In genomic region chr5:148789823-148790222, GRCm38 (mm10) we compare ENCODE assay signal across 14 mouse cellular contexts.
A peak's percentile ranks its signal among the peaks of the same experiment; 100 is the strongest.
DNase-seq lines count a peak whose midpoint lies in the region; ATAC-seq and TF ChIP-seq lines count a peak whose summit lies in the region.
"Had no signal": no experiment of that assay in that cellular context is flagged by ENCODE, and none has a peak within 500 bp of the region (broad histone marks: within the 10 kb centered on the region; RNA-seq: fewer than 3 reads in every experiment).

No protein-coding gene starts in this region.

- H3K36me3 ChIP-seq in forebrain, embryonic 12.5 days (replicated peaks), result no peaks in the 10 kb centered on the region
- H3K36me3 ChIP-seq in forebrain, embryonic 10.5 days (replicated peaks), result no peaks in the 10 kb centered on the region
- no peaks in the 10 kb centered on the region for H3K36me3 ChIP-seq in kidney, postnatal 0 days (ENCODE audit: insufficient read depth, low read length)
- H3K36me3 ChIP-seq in CH12.LX (replicated peaks in 1 of 2; ENCODE audit: control insufficient read depth in 1 of 2, insufficient read depth in 1 of 2, low read length in 1 of 2), result peaks cover 0 to 14% of the 10 kb centered on the region in 2 experiments
- H3K36me3 ChIP-seq in embryonic facial prominence, embryonic 10.5 days (replicated peaks), result no peaks in the 10 kb centered on the region
- H3K36me3 ChIP-seq: heart, embryonic 15.5 days; hindbrain, embryonic 15.5 days; midbrain, embryonic 12.5 days had no signal

- no peak overlapping the region for H3K9ac ChIP-seq in forebrain, embryonic 12.5 days
- H3K9ac ChIP-seq in kidney, postnatal 0 days (ENCODE audit: low read depth, low read length), result no peak overlapping the region
- peak overlapping the region; percentile 70 for H3K9ac ChIP-seq in CH12.LX (ENCODE audit: insufficient read depth, low read depth)
- H3K9ac ChIP-seq: heart, embryonic 15.5 days; hindbrain, embryonic 15.5 days; midbrain, embryonic 12.5 days had no signal

- peaks cover 30% of the 10 kb centered on the region for H3K4me1 ChIP-seq in forebrain, embryonic 12.5 days
- H3K4me1 ChIP-seq in forebrain, embryonic 10.5 days, result peaks cover 29% of the 10 kb centered on the region
- peaks cover 13% of the 10 kb centered on the region; the same call in 1 of the 2 replicates for H3K4me1 ChIP-seq in kidney, postnatal 0 days (replicated peaks; ENCODE audit: insufficient read depth, low read length)
- peaks cover 16 to 57% of the 10 kb centered on the region in 2 experiments for H3K4me1 ChIP-seq in CH12.LX (ENCODE audit: control insufficient read depth in 1 of 2, insufficient read depth in 2 of 2)
- H3K4me1 ChIP-seq in embryonic facial prominence, embryonic 10.5 days, result peaks cover 54% of the 10 kb centered on the region

- ATAC-seq in forebrain, embryonic 12.5 days (ENCODE audit: low FRiP score), result no peak
- ATAC-seq in kidney, postnatal 0 days (replicated peaks; ENCODE audit: low FRiP score, low read depth), result no peak; the same call in 1 of the 2 replicates

- dilution Hi-C loops in CH12.LX (cut with MboI; ENCODE audit: extremely low pct_ligation_motif_present, extremely low pct_unique_long_range_greater_than_20kb, low sequenced_read_pairs), result no loop called here

- no peak overlapping the region for H3K4me2 ChIP-seq in forebrain, embryonic 12.5 days
- no peak overlapping the region for H3K4me2 ChIP-seq in kidney, postnatal 0 days (ENCODE audit: low read length)
- peak overlapping the region; percentile 70 for H3K4me2 ChIP-seq in CH12.LX (ENCODE audit: insufficient read depth, low read depth, poor library complexity, severe bottlenecking)
- H3K4me2 ChIP-seq: heart, embryonic 15.5 days; hindbrain, embryonic 15.5 days; midbrain, embryonic 12.5 days had no signal

- H3K4me3 ChIP-seq in forebrain, embryonic 12.5 days (replicated peaks), result no peak overlapping the region
- H3K4me3 ChIP-seq in forebrain, embryonic 10.5 days, result no peak overlapping the region
- no peak overlapping the region for H3K4me3 ChIP-seq in kidney, postnatal 0 days (replicated peaks; ENCODE audit: low read depth, low read length)
- peak overlapping the region; percentile 53 to 72 (median 64) for H3K4me3 ChIP-seq in CH12.LX (replicated peaks in 1 of 3; ENCODE audit: low read depth in 2 of 3, low read length in 2 of 3, poor library complexity in 1 of 3)
- H3K4me3 ChIP-seq in embryonic facial prominence, embryonic 10.5 days, result no peak overlapping the region
- H3K4me3 ChIP-seq: heart, embryonic 15.5 days; hindbrain, embryonic 15.5 days; midbrain, embryonic 12.5 days had no signal

- no peak for DNase-seq in forebrain, embryonic 10.5 days (ENCODE audit: extremely low spot score, low spot score)
- no peak for DNase-seq in kidney, postnatal 0 days (ENCODE audit: low spot score)
- no peak for DNase-seq in kidney, postnatal 4 days
- peak; percentile 65 for DNase-seq in CH12.LX (ENCODE audit: extremely low read depth)
- no peak for DNase-seq in embryonic facial prominence, embryonic 10.5 days (ENCODE audit: low spot score)
- DNase-seq in cerebellum, adult 18-20 months, result no peak
- no peak for DNase-seq in cerebellum, postnatal 25 days
- DNase-seq: cerebellum, adult 9-11 months; right cerebral cortex, adult 18-20 months; thymus, adult 18-20 months had no signal

- H3K27ac ChIP-seq in forebrain, embryonic 12.5 days, result peak overlapping the region; percentile 56; the same call in 1 of the 2 replicates
- no peak overlapping the region for H3K27ac ChIP-seq in forebrain, embryonic 10.5 days
- peak overlapping the region; percentile 90 for H3K27ac ChIP-seq in kidney, postnatal 0 days
- H3K27ac ChIP-seq in CH12.LX (ENCODE audit: insufficient read depth, low read depth), result peak overlapping the region; percentile 39; the same call in 1 of the 2 replicates
- peak overlapping the region; percentile 27; the same call in 1 of the 2 replicates for H3K27ac ChIP-seq in embryonic facial prominence, embryonic 10.5 days (replicated peaks)
- H3K27ac ChIP-seq: heart, embryonic 15.5 days; hindbrain, embryonic 15.5 days; midbrain, embryonic 12.5 days had no signal

- TF ChIP-seq RAD21 in CH12.LX (IDR thresholded peaks at IDR 0.05; ENCODE audit: low read depth, low read length), result peak; percentile 57

- H3K79me2 ChIP-seq in CH12.LX (replicated peaks; ENCODE audit: control insufficient read depth, extremely low read depth, insufficient read depth, poor library complexity, severe bottlenecking), result no peaks in the 10 kb centered on the region; the same call in 1 of the 2 replicates

- TF ChIP-seq POLR2A in CH12.LX (IDR thresholded peaks at IDR 0.05; ENCODE audit: low read depth, low read length), result no peak

- TF ChIP-seq CTCF in kidney, postnatal 0 days (IDR thresholded peaks at IDR 0.05; ENCODE audit: low read depth), result peak; percentile 48; the same call in 1 of the 2 replicates
- peak; percentile 28 to 77; a peak in 3 of 4 replicates for TF ChIP-seq CTCF in CH12.LX (conservative IDR thresholded peaks at IDR 0.05 in 1 of 2, IDR thresholded peaks at IDR 0.05 in 1 of 2; ENCODE audit: low read depth in 2 of 2, low read length in 2 of 2)

- H3K9me3 ChIP-seq in forebrain, embryonic 12.5 days, result no peaks in the 10 kb centered on the region
- no peaks in the 10 kb centered on the region for H3K9me3 ChIP-seq in forebrain, embryonic 10.5 days
- H3K9me3 ChIP-seq in kidney, postnatal 0 days (replicated peaks; ENCODE audit: low read length), result no peaks in the 10 kb centered on the region
- peaks cover 3% of the 10 kb centered on the region for H3K9me3 ChIP-seq in CH12.LX (replicated peaks; ENCODE audit: low read length)
- H3K9me3 ChIP-seq in embryonic facial prominence, embryonic 10.5 days, result no peaks in the 10 kb centered on the region
- H3K9me3 ChIP-seq: heart, embryonic 15.5 days; hindbrain, embryonic 15.5 days; midbrain, embryonic 12.5 days had no signal

- in situ Hi-C loops in CH12.LX (cut with MboI; ENCODE audit: low pct_ligation_motif_present, low pct_unique_long_range_greater_than_20kb, low sequenced_read_pairs), result loop anchor here (25.0 kb wide), 1 partner anchor 453 kb away; no protein-coding TSS in a partner anchor

- no peaks in the 10 kb centered on the region for H3K27me3 ChIP-seq in forebrain, embryonic 12.5 days
- H3K27me3 ChIP-seq in forebrain, embryonic 10.5 days (ENCODE audit: poor library complexity, severe bottlenecking), result peaks cover 10% of the 10 kb centered on the region
- no peaks in the 10 kb centered on the region for H3K27me3 ChIP-seq in kidney, postnatal 0 days (ENCODE audit: insufficient read depth, low read length)
- no peaks in the 10 kb centered on the region for H3K27me3 ChIP-seq in CH12.LX (replicated peaks)
- peaks cover 10% of the 10 kb centered on the region for H3K27me3 ChIP-seq in embryonic facial prominence, embryonic 10.5 days (replicated peaks; ENCODE audit: low read depth, poor library complexity, severe bottlenecking)
- H3K27me3 ChIP-seq: heart, embryonic 15.5 days; hindbrain, embryonic 15.5 days had no signal

- TF ChIP-seq EP300 in CH12.LX (IDR thresholded peaks at IDR 0.05; ENCODE audit: low read length), result no peak

- WGBS in forebrain, embryonic 12.5 days, result 86% methylated on average over 5 of the region's 5 CpGs
- 84% methylated on average over 5 of the region's 5 CpGs for WGBS in forebrain, embryonic 10.5 days
- 65% methylated on average over 5 of the region's 5 CpGs for WGBS in kidney, postnatal 0 days
- 76% methylated on average over 5 of the region's 5 CpGs for WGBS in embryonic facial prominence, embryonic 10.5 days

TF ChIP-seq in CH12.LX, 34 proteins besides CTCF, POLR2A, EP300 and RAD21 (continues in another document):
- TF ChIP-seq ZC3H11A (IDR thresholded peaks at IDR 0.05; ENCODE audit: low read depth, low read length), result no peak
- no peak for TF ChIP-seq ELF1 (IDR thresholded peaks at IDR 0.05; ENCODE audit: low read depth, low read length)
- peak; percentile 68 for TF ChIP-seq ZNF384 (IDR thresholded peaks at IDR 0.05; ENCODE audit: low read depth, low read length)
- TF ChIP-seq NRF1 (IDR thresholded peaks at IDR 0.05; ENCODE audit: low read depth, low read length), result no peak
- TF ChIP-seq POLR2AphosphoS2 (IDR thresholded peaks at IDR 0.05; ENCODE audit: low read depth, low read length), result peak; percentile 15; the same call in 1 of the 2 replicates
- no peak for TF ChIP-seq BHLHE40 (IDR thresholded peaks at IDR 0.05; ENCODE audit: low read depth, low read length)
- TF ChIP-seq IRF4 (IDR thresholded peaks at IDR 0.05; ENCODE audit: low read depth, low read length), result 0 out of 2 replicates have a peak, but pooled peaks have one; percentile 34
- TF ChIP-seq ETS1 (conservative IDR thresholded peaks at IDR 0.05; ENCODE audit: low read depth, low read length), result no peak
- no peak for TF ChIP-seq ZKSCAN1 (IDR thresholded peaks at IDR 0.05; ENCODE audit: borderline replicate concordance, low read depth, low read length)
- no peak for TF ChIP-seq PAX5 (IDR thresholded peaks at IDR 0.05; ENCODE audit: low read length)
- TF ChIP-seq GABPA (IDR thresholded peaks at IDR 0.05; ENCODE audit: insufficient replicate concordance, low read depth, low read length), result no peak
- no peak for TF ChIP-seq CHD2 (IDR thresholded peaks at IDR 0.05; ENCODE audit: low read length)
- TF ChIP-seq MYC (IDR thresholded peaks at IDR 0.05; ENCODE audit: low read depth, low read length), result peak; percentile 83
- no peak for TF ChIP-seq MAZ (IDR thresholded peaks at IDR 0.05; ENCODE audit: low read depth, low read length)
- peak; percentile 79 for TF ChIP-seq MXI1 (IDR thresholded peaks at IDR 0.05; ENCODE audit: low read depth, low read length)
- no peak; the same call in 1 of the 2 replicates for TF ChIP-seq CHD1 (IDR thresholded peaks at IDR 0.05; ENCODE audit: low read depth, low read length)
- no peak for TF ChIP-seq KAT2A (IDR thresholded peaks at IDR 0.05; ENCODE audit: insufficient replicate concordance, low read length)
- TF ChIP-seq JUND (conservative IDR thresholded peaks at IDR 0.05; ENCODE audit: low read depth, low read length), result no peak
- TF ChIP-seq MAX (IDR thresholded peaks at IDR 0.05; ENCODE audit: low read length), result peak; percentile 77
- TF ChIP-seq TBP (conservative IDR thresholded peaks at IDR 0.05; ENCODE audit: low read depth, low read length), result no peak
- TF ChIP-seq SIN3A (IDR thresholded peaks at IDR 0.05; ENCODE audit: low read length), result no peak
- no peak for TF ChIP-seq USF2 (conservative IDR thresholded peaks at IDR 0.05; ENCODE audit: low read depth, low read length)
- no peak for TF ChIP-seq ZMIZ1 (IDR thresholded peaks at IDR 0.05; ENCODE audit: low read depth, low read length)
- TF ChIP-seq USF1 (IDR thresholded peaks at IDR 0.05; ENCODE audit: low read depth, low read length), result no peak
- TF ChIP-seq SMC3 (IDR thresholded peaks at IDR 0.05; ENCODE audit: low read depth, low read length), result peak; percentile 65
- no peak for TF ChIP-seq JUN (IDR thresholded peaks at IDR 0.05; ENCODE audit: insufficient read depth, low read depth, low read length)
- TF ChIP-seq MAFK (IDR thresholded peaks at IDR 0.05; ENCODE audit: insufficient replicate concordance, low read length), result no peak
- TF ChIP-seq TCF12 (IDR thresholded peaks at IDR 0.05; ENCODE audit: low read depth, low read length), result no peak

Comparison
In these comparisons a context has a peak if more than half of its experiments do, and no peak if none do; other contexts are left out.
1. H3K4me3 ChIP-seq: peak in CH12.LX (3 of 3); none in forebrain, embryonic 12.5 days (single experiment), forebrain, embryonic 10.5 days (single experiment), kidney, postnatal 0 days (single experiment) and embryonic facial prominence, embryonic 10.5 days (single experiment).